Mouse (Mus musculus): ENCODE results near the gene Gabbr2.

Gabbr2 gene

DNA sequence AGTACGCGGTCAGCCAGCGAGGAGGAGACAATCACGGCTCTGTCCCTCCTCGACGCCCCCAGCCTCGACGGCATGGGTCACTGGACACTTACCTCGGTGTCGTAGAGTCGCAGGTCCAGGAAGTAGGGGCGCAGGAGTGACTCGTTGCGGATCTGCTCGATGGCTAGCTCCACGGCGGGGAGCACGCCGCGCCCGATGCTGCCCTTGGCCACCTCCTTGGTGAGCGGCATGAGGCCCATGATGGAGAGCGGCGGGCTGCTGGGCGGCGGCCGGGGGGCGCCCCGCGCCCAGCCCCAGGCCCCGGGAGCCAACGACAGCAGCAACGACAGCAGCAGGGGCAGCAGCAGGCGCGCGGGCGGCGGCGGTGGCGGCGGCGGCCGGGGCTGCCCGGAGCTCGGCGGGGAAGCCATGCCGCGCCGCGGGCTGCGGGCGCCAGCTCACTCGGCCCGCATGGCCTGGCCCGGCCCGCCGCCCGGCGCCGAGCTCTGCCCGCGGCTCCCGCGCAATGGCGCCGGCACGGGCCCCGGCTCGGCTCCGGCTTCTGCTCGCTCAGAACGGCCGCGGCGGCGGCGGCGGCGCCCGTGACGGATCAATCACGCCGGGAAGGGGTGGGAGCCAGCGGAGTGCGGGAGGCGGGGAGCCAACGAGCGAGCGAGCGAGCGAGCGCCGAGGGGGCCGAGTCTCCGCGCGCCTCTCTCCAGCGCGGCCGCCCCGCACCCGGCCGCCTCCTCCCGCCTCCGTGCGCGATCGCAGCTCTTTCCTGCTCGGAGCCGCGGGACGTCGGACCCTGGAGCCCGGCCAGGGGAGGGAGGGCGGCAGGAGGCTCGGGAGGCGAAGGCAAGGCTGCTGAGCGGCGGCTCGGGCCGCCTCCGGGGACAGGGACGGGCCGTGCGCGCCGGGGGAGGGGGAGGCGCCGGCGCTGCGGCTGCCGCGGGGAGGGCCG is at the start of gene Gabbr2:
Gene Gabbr2 (minus strand): TSS at position 858 of the 943 bp plus-strand sequence.
- DNase-seq, result peak; percentile 80

DNA sequence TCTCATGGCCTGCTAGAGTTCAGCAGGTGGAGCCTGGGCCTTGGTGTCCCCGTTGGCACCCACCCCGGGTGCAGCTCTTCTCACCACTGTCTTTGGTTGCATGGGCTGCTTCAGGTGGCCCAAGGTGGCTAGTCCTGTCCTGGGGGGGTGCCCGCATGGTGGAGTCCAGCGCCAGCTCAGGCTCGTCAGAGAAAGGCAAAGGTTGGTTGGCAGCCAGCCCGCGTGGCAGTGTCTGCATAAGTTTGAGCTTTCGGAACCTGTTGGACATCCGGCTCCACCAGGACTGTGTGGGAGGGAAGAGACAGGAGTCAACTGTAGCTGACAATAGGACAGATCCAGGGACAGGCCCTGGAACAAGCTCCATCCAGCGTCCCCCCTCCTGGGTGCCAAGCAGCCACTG is 47.9 kb upstream of the Gabbr2 start:
- no peak for DNase-seq

DNA sequence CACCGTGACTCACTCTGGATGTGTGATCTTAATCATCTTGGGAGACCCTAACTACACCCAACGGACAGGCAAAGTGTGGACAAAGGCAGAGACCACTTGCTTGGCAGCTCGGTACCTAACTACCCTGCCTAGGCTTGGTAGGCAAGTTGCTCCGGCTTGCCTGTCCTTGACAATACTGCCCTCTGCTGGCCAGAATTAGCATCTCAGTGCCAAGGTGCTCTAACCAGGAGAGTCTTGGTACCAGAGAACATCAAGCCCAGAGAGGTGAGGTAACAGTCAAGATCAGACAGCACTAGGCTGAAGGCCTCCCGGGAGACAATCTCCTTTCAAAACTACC is 45.6 kb upstream of the Gabbr2 start:
- DNase-seq, result peak; percentile 86

DNA sequence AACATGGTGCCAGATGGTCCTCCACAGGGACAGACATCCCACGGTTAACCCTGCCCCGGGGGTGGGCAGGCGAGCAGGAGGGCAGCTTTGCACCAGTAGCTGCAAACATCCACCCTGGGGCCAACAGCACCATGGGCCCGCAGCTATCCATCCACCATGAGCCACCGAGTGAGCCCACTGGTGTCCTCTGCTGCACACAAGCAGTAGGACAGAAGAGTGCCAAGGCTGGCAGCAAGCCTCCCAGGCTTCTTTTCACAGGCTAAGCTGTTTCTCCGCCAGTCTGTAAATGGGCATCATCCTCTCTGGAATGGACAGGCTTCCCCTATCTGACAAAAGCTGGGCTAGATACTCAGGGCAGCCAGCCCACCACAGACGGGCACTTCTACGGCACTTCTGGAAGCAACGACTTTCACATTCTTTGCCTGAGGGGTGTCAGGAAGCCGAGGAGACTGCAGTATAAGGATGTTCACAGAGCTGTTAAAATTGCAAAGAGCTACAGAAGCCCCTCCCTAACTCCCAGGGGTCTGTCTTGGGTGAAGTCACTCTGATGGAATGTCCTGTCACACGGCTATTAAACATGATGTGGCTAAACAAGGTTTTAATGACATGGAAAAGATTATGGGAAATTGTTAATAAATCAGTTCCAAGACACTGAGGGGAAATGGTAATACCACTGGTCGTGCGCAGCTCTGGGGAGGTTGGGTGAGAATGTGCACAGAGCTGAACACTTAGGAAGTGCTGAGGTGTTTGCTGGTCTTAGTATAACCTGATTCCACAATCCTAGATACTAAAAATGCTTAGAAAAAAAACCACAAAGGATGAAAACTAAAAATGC is 45.0 kb upstream of the Gabbr2 start:
- peak; percentile 36 for DNase-seq

DNA sequence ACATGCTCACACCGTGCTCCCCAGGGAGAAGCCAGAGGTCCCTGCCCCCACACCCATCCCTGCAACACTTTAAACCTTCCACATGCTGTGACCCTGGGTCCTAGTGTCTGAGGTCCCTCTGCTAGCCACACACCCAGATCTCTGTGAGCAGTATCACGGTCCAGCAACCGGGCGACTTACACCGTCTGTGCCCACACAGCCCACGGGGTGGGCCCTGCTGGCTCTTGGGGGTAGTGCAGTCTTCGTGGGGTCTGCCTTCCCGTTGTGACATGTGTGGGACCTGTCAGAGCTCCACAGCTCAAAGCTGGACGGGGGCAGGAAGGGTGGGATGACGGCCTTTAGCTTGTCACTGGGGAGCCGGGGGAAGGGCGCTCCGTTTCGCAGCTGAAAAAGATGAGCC is 43.9 kb upstream of the Gabbr2 start:
- DNase-seq, result no peak

DNA sequence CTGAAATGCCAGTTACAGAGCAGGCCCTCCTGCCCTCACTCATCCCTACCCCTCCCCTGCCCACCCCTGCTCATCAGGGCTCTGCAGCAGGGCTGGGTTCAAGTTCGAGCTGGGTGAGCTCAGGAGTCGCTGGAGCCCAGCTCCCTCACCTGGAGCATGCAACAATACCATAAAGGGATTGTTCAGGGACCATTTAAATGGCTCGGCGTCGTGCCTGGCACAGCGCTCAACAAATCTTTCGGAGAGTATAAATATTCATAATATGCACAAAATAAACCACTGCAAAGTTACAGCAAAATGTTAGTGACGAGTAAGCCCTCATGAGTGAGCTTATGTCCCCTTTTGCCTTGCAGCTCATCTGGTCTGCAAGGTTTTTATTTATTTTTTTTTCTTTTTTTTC is 40.5 kb upstream of the Gabbr2 start:
- no peak for DNase-seq

DNA sequence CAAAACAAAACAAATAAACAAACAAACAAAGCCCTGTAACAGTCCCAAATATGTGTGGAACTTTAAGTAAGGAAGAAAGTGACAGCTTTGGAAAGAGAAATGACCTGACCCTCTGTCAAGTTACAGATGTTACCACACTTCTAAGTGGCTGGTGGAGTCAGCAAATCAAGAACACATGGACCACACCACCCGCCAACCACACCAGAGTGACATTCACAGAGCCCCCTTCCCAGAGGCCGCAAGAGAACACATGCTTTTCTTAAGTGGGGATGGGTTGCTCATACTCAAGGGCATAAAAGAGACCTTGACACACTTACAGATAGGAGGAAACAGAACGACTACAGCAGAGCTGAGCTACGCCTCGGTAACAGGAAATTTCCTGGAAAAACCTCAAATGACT is 37.1 kb upstream of the Gabbr2 start:
- no peak for DNase-seq

DNA sequence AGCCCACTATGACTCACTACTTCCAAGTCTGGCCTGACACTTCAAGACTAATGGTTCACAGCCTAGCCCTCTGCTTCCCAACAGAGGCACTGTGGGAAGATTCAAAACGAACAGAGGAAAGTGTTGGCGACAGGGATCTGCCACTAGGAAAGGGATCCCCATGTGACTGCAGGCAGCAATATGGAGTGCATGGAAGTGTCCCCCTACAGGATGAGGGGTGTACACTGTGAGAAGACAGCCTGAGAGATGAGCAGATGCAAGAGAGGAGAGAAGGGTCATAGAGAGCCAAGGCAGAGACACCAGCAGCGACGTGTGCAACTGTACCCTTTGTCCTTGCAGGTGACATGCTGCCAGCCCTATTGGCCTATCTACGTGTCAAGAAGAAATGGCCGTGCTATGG is 32.3 kb upstream of the Gabbr2 start:
- DNase-seq, result no peak

DNA sequence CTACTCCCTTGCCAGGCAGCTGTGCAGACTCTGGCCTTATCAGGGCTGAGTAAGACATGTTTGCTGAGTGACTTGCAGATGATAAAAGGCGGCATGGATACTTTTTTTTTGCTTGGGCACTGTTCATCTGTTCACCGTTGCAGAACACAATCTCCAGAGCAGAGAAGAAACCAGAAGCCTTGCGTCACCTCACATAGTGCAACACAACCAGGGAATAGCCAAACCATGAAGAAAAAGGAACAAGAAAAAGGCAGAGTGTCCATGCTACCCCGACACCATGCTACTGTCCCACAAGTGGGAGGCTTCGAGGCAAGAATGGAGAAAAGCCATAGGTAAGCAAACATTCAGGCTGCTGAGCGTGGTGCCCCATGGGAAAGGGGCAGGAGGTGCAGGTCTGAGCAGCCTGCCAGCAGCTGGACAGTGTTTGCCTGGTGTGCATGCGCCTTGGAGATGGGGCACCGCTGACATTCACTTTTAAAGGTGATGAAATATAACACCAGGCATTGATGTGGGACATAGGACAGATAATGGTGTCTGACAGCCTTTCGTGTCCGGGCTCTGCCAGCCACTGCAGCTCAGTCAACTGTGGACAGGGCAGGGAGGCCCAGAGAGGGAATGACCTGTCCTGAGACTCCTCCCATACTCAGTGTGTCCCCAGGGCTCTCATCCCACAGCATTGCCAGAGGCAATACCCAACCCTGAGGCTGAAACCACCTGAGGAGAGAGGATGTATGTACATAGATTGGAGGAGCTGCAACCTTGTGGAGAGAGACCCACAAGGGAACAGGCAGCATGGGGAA is 31.3 kb upstream of the Gabbr2 start:
- DNase-seq, result no peak

DNA sequence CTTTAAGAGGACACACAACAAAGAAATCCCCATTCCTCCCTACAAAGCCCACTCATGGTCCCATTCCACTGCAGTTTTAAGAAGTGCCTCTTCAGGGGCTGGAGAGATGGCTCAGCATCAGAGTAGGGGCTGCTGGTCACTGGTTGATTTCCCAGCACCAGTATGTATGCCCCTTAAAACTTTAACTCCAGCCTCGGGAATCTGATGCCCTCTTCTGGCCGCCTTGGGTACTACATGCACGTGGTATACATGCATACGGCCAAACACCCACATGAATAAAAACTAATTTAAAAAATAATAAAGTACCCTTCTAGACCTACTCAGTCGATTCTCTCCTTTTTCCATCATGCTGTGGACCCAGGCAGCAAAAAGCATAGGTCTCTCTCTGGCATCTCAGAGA is 28.9 kb upstream of the Gabbr2 start:
- peak; percentile 73 for DNase-seq

DNA sequence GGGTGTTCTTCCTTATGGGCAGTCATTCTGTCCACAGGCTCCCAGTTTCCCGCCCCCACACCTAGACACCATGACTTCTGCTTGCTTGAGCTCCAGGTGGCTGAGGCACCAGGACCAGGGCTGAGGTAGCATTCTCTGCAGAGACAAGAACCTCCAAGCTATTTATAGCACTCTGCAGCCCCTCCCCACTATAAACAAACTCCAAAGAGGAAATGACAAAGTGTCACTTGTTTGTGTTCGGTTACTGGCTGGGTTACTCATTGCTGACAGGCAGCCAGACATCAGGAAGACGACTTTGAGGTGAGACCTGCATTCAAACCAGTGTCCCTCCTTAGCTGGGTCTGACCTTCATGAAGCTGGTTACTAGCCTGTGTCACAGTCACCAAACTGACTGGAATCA is 23.5 kb upstream of the Gabbr2 start:
- DNase-seq, result no peak

DNA sequence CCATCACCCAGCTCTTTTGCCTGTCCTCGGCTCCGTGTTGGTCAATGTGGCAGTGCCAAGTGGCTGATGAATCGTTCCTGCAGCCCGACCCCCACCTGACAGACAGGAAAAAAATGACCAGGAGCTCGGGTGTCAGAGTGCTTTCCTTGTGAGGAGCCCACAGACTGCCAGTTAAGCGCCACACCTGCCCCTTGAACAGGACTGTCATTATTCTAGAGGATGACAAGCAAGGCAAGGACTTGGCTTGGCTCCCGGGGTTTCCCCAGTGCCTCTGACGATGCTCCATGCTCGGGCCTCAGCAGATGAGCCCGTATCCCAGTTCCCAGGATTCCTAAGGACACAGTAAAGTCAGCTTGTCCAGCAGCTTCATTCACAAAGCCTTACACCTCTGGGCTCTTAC is 20.8 kb upstream of the Gabbr2 start:
- no peak for DNase-seq

DNA sequence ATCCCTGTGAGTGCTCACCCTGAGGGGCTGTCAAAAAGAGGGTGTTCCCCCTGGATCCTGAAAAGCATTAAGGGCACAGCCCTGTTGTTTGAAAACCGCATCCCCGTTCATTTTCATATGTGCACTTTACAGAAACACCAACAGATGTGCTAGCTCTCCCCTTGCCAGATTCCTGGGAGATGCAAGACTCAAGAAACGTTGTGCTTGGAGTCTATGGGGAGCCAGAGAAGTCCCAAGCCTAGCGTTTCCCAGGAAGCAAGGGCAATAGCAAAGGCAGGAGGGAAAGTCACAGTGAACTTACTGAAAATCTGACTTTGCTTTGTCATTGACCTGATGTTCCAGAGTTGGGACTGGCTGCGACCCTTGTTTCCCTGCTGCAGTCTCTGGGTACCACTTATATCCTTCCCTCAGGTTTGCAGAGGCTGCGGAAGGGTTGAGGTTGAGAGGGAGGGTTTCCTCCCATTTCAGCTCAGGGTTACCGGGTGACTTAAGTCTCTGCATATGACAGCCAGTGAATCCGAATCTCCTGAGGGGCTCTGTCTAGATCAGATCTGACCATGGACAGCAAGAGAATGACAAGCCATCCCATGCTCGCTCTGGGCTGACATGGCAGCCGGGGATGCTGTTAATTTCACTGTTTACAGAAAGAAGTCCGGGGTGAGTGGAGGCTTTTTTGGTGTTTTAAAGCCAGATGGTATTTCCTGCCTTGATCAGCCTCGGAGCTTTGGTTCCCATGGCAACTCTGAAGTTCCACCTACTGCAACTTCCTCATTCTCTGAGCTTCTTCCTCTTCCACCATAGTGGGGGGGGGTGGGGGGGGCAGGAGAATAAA is 18.9 kb upstream of the Gabbr2 start:
- no peak for DNase-seq

DNA sequence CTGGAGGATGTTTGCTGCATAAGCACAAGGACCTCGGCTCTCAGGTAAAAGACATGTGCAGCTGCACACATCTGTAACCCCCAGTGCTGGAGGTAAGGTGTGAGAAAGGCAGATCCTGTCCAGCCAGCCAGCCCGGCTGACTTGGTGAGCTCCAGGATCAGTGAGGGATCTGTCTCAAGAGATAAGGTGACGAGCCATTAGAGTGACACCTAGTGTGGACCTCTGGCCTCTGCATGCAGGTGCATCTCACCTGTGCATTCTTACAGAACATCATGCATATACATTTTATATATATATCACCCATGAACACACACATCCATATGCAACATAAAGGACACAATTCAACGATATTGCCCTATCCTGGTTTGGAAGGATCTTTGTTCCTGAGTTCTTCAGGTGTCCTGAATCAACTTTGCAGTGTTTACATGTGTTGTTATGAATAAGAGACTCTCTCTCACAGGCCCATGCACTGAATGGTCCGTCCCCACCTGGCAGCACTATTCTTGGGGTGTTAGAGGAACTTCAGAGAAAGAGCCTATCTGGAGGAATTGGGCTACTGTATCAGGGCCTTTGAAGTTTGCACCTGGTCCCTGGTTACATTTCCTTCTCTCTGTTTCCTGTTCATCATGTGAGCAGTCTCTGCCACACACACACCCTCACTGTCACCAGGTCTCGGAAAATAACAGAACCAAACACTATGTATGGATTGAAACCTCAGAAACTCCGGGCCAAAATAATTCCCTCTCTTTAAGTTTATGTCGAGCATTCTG is 9.1 kb upstream of the Gabbr2 start:
- DNase-seq, result no peak

DNA sequence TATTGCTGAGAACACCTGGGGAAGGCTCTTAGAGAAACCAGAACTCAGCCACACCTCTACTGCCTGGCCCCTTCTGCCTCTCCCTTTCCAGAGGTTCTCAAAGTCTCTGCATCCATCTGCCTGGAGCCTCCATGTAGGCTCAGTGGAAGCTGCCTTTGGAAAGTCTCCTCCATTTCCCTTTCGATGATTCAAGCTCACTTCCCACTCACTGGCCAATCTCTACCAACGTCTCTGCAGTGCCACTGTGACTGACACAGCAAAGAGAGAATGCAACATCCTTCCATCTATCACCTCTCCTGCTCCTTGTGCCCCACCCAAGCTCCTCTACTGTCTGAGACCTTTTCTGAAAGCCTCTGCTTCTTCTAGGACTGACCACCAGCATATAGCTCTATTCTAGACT is 6.3 kb upstream of the Gabbr2 start:
- DNase-seq, result no peak

DNA sequence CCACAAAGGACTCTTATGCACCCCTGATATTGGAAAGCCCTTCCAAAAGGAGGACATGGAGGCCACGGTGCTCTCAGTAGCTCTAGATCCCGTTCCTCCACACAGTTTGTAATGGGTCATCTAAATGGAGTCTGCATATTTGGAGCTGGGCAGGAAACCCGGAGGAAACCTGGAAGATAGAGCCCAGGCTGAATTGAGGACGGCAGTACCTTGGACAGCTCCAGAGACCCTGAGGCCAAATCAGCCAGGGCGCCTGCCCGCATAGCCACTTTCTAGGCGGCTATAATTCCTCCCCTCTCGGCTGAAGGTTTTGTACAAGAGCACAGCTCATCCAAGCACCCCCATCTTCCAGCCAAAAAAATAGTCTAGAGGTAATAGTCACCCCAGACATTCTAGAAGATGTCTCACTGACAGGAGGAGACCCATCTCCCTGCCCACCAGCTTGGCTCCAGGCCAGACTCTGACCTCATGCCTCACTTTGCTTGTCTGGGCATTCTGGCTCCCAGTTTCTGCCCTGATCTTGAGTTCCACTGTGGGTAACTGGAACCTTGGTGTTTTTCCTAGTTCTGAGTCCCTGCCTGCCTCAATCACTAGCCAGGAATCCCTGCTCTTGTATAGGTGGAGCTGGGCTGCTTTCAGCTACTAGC is 1.3 kb upstream of the Gabbr2 start:
- peak; percentile 25 for DNase-seq

DNA sequence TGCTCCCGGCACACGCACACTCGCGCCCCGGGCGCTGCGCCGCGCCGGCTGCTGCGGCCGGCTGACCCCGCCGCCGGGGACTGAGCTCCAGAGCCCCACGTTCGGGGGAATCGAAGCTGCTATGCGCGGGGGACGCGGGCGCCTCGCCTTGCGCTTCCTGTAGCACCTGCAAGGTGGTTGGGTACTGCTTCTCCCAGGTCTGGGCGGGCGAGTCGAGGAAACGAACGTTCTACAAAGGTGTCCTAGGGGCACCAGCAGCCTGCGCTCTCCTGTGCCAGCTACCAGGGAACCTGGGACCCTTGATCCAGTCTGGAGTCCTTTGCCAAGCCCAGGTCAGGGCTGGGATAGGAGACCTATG is 265 bp upstream of the Gabbr2 start:
- DNase-seq, result no peak

DNA sequence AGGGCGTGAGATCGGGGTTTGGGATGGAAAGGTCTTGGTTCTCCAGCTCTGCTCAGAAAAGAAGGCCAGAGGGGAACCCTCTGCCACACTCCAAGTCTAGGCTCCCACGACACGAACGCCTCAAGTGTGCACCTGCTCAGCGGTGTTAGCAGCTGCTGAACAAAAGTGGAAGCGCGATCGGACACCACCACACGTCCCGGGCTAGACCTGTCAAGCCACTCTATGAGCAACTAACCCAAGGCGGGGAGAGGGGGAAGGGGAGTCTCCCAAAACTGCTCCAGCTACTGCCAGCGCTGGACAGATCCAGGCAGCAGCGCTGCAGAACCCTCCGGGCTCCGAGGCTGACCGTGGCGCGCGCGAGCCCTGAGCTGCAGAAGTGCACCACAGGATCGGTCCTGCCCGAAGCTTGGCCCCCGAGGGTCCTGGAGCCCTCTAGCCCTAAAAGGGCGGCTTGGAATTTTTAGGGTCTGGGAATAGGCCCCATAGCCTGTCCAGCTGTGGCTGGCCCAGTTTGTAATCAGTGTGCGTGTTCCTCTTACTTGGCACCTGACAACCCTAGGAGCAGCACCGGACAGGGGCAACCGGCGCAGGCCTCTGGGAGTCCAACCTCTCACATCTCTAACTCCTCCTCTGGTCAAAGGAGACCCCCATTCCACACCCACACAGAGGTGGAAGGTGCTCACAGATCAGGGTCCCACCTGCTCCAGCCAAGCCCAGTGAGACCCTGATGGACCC is 1.2 kb downstream of the Gabbr2 start:
- DNase-seq, result no peak

DNA sequence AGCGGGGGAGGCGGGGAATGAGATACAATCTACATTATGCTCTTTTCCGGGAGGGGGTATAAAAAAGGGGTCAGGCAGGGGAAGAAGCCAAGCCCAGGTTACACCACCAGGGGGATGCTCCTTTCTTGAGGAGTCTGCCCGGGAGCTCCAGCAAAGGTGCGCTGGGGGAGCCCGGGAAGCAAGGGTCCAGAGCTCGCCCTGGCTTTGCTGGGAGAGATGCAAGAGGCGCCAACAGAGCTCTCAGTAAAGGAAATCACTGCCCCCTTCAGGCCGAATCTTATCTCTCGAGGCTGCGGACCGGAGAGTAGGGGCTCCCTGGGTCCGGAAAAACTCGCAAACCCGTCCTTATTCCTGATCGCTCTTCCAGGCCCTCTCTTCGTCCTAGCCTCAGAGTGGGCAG is 1.8 kb downstream of the Gabbr2 start:
- peak; percentile 88 for DNase-seq

DNA sequence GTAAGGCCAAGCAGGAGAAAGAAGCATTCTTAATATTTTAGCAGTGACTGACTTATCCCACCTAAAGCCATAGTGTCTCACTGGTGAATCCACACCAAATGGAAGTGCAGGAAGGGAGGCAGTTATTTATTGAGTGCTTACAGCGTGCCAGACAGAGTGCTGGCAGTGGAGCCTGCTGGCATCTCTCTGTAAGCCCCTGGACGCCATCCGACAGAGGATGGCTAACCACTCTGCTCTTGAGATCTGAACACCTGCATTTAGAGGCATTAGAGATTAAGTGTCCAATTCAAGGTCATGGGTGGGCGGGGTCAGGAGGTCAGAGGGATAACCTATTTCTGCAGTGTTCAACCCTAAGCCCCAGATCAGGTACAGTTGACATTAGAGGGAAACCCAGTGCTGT is 2.8 kb downstream of the Gabbr2 start:
- peak; percentile 43 for DNase-seq

Data from cerebellum, adult 8-10 months (tissue).